Mouse (Mus musculus) MEL (cell line): ENCODE measurements at regions not wholly inside any gene's neighbourhood (a gene's known extent, or its start where the extent isn't known, plus 50 kb on each side); places are given as distances from the start of the nearest gene placed in this dataset.

Source experiments
- DNase-seq: peaks from one replicate; pipeline ENCODE4 v3.0.0; 2011; ENCODE audit warnings: low read depth, low spot score
- H3K27ac ChIP-seq: 2 replicates; pipeline ENCODE4 v1.5.1; 2012; ENCODE audit warnings: low read depth, mild to moderate bottlenecking, control low read depth, low read length, moderate library complexity; ENCODE audit not compliant: control insufficient read depth
- H3K27me3 ChIP-seq, 2 experiments: fragments of 150-350 bp in 1 of 2; sonication (generic) in 1 of 2; 2 replicates each; pipeline ENCODE4 v1.6.1; 2012; ENCODE audit warnings: low read length in 2 of 2, mild to moderate bottlenecking in 2 of 2, improper control_type of control experiment in 1 of 2, moderate library complexity in 1 of 2; ENCODE audit not compliant: insufficient read depth in 2 of 2, control insufficient read depth in 1 of 2
- H3K36me3 ChIP-seq, 2 experiments: 2 replicates each; pipeline ENCODE4 v1.6.1; 2012 to 2014; ENCODE audit warnings: low read length in 2 of 2, improper control_type of control experiment in 1 of 2, inconsistent platforms in 1 of 2, mild to moderate bottlenecking in 1 of 2; ENCODE audit not compliant: insufficient read depth in 2 of 2, control insufficient read depth in 1 of 2
- H3K4me1 ChIP-seq, 2 experiments: fragments of 150-350 bp in 1 of 2; sonication (generic) in 1 of 2; 2 replicates each; pipeline ENCODE4 v1.6.1; 2012; ENCODE audit warnings: low read length in 2 of 2, improper control_type of control experiment in 1 of 2, mild to moderate bottlenecking in 1 of 2; ENCODE audit not compliant: insufficient read depth in 2 of 2, control insufficient read depth in 1 of 2
- H3K4me3 ChIP-seq, 2 experiments: fragments of 150-350 bp in 1 of 2; sonication (generic) in 1 of 2; 2 replicates each; pipeline ENCODE4 v1.5.1; 2012; ENCODE audit warnings: low read depth in 2 of 2, low read length in 2 of 2, mild to moderate bottlenecking in 2 of 2, moderate library complexity in 2 of 2, control low read depth in 1 of 2, improper control_type of control experiment in 1 of 2; ENCODE audit not compliant: control insufficient read depth in 1 of 2, insufficient read depth in 1 of 2
- H3K79me2 ChIP-seq: 2 replicates; pipeline ENCODE4 v1.6.1; 2012; ENCODE audit warnings: mild to moderate bottlenecking, low read length, moderate library complexity; ENCODE audit not compliant: control insufficient read depth, poor library complexity, insufficient read depth
- H3K9ac ChIP-seq: 2 replicates; pipeline ENCODE4 v1.6.1; 2012; ENCODE audit warnings: low read depth, mild to moderate bottlenecking, control low read depth, low read length, moderate library complexity; ENCODE audit not compliant: control insufficient read depth, poor library complexity, severe bottlenecking
- H3K9me3 ChIP-seq: fragments of 150-350 bp; sonication (generic); replicated peaks from 2 replicates; pipeline ENCODE4 v1.6.1; 2012; ENCODE audit warnings: mild to moderate bottlenecking, low read length, improper control_type of control experiment, moderate library complexity; ENCODE audit not compliant: insufficient read depth
- CHD2 ChIP-seq: IDR thresholded peaks from 2 replicates; pipeline ENCODE4 v1.6.1; 2011; ENCODE audit warnings: low read length, improper control_type of control experiment
- E2F4 ChIP-seq: IDR thresholded peaks from 2 replicates; pipeline ENCODE4 v1.6.1; 2011; ENCODE audit warnings: low read depth, low read length, improper control_type of control experiment, borderline replicate concordance
- ETS1 ChIP-seq: IDR thresholded peaks from 2 replicates; pipeline ENCODE4 v1.6.1; 2012; ENCODE audit warnings: low read depth, mild to moderate bottlenecking, inconsistent platforms, low read length, improper control_type of control experiment, moderate library complexity
- GABPA ChIP-seq: IDR thresholded peaks from 2 replicates; pipeline ENCODE4 v1.6.1; 2012; ENCODE audit warnings: low read depth, mild to moderate bottlenecking, inconsistent platforms, low read length, improper control_type of control experiment, moderate library complexity
- JUND ChIP-seq: IDR thresholded peaks from 2 replicates; pipeline ENCODE4 v1.6.1; 2011; ENCODE audit warnings: low read depth, mild to moderate bottlenecking, improper control_type of control experiment, low read length
- MAFK ChIP-seq: IDR thresholded peaks from 2 replicates; pipeline ENCODE4 v1.6.1; 2011; ENCODE audit warnings: low read depth, mild to moderate bottlenecking, low read length, improper control_type of control experiment, borderline replicate concordance
- MAX ChIP-seq: IDR thresholded peaks from 2 replicates; pipeline ENCODE4 v1.6.1; 2011; ENCODE audit warnings: low read length, improper control_type of control experiment
- MEF2A ChIP-seq: IDR thresholded peaks from 2 replicates; pipeline ENCODE4 v1.6.1; 2014; ENCODE audit warnings: low read depth, mild to moderate bottlenecking, inconsistent platforms, low read length, improper control_type of control experiment; ENCODE audit not compliant: poor library complexity, insufficient replicate concordance, severe bottlenecking; ENCODE audit errors: extremely low read depth
- MYC ChIP-seq: IDR thresholded peaks from 2 replicates; pipeline ENCODE4 v1.6.1; 2011; ENCODE audit warnings: low read depth, mild to moderate bottlenecking, low read length, improper control_type of control experiment, moderate library complexity
- NELFE ChIP-seq: IDR thresholded peaks from 2 replicates; pipeline ENCODE4 v1.6.1; 2011; ENCODE audit warnings: low read depth, low read length, improper control_type of control experiment
- NRF1 ChIP-seq: IDR thresholded peaks from 2 replicates; pipeline ENCODE4 v1.6.1; 2014; ENCODE audit warnings: low read depth, mild to moderate bottlenecking, inconsistent platforms, low read length, improper control_type of control experiment, moderate library complexity; ENCODE audit not compliant: poor library complexity, insufficient read depth, severe bottlenecking
- RAD21 ChIP-seq: IDR thresholded peaks from 2 replicates; pipeline ENCODE4 v1.6.1; 2011; ENCODE audit warnings: mild to moderate bottlenecking, low read depth, low read length, improper control_type of control experiment
- SMC3 ChIP-seq: IDR thresholded peaks from 2 replicates; pipeline ENCODE4 v1.6.1; 2011; ENCODE audit warnings: low read depth, low read length, improper control_type of control experiment
- TCF12 ChIP-seq: IDR thresholded peaks from 2 replicates; pipeline ENCODE4 v1.6.1; 2014; ENCODE audit warnings: low read depth, mild to moderate bottlenecking, inconsistent platforms, low read length, improper control_type of control experiment, moderate library complexity
- UBTF ChIP-seq: IDR thresholded peaks from 2 replicates; pipeline ENCODE4 v1.6.1; 2012; ENCODE audit warnings: low read depth, mild to moderate bottlenecking, inconsistent platforms, low read length, improper control_type of control experiment, moderate library complexity, borderline replicate concordance; ENCODE audit not compliant: insufficient read depth
- ZC3H11A ChIP-seq: IDR thresholded peaks from 2 replicates; pipeline ENCODE4 v1.6.1; 2012; ENCODE audit warnings: low read depth, mild to moderate bottlenecking, inconsistent platforms, low read length, improper control_type of control experiment
- ZKSCAN1 ChIP-seq: IDR thresholded peaks from 2 replicates; pipeline ENCODE4 v1.6.1; 2012; ENCODE audit warnings: low read depth, mild to moderate bottlenecking, inconsistent platforms, low read length, improper control_type of control experiment, moderate library complexity

- Histone ChIP-seq H3K9ac (no peak overlapping the region), H3K79me2 (no peaks in the 10 kb centered on the region), H3K36me3 (no peaks in the 10 kb centered on the region), H3K4me3 (no peak overlapping the region), H3K27me3 (no peaks in the 10 kb centered on the region), H3K27ac (no peak overlapping the region), H3K4me1 (no peaks in the 10 kb centered on the region), H3K9me3 (no peaks in the 10 kb centered on the region)
- TF ChIP-seq TCF12 (no peak), ZKSCAN1 (no peak), E2F4 (no peak), MEF2A (no peak), SMC3 (no peak), NRF1 (no peak), ZC3H11A (no peak)
- DNase-seq = no peak
These were observed 433.2 kb downstream of the Epha4 start for GRCm38 (mm10) chr1:77081660-77082059.

GRCm38 (mm10) chr1:77082410-77082809 is 432.5 kb downstream of the Epha4 start:
- Histone ChIP-seq H3K79me2 (no peaks in the 10 kb centered on the region), H3K9ac (no peak overlapping the region), H3K27me3 (no peaks in the 10 kb centered on the region), H3K4me1 (no peaks in the 10 kb centered on the region), H3K9me3 (no peaks in the 10 kb centered on the region), H3K4me3 (no peak overlapping the region), H3K27ac (no peak overlapping the region), H3K36me3 (no peaks in the 10 kb centered on the region)
- TF ChIP-seq ZKSCAN1 = no peak
- TF ChIP-seq MAX = no peak
- no peak for TF ChIP-seq CHD2
- no peak for TF ChIP-seq JUND
- TF ChIP-seq UBTF = no peak
- TF ChIP-seq ETS1 = no peak
- DNase-seq = no peak

- no peaks in the 10 kb centered on the region for H3K27me3 ChIP-seq
- H3K9ac ChIP-seq = no peak overlapping the region
- TF ChIP-seq MYC (no peak), RAD21 (no peak), CHD2 (no peak), JUND (no peak), MAFK (no peak), GABPA (no peak), NELFE (no peak)
- H3K27ac ChIP-seq = no peak overlapping the region
- H3K4me1 ChIP-seq = no peaks in the 10 kb centered on the region
- no peak for DNase-seq
- H3K79me2 ChIP-seq = no peaks in the 10 kb centered on the region
- H3K4me3 ChIP-seq = no peak overlapping the region
- no peaks in the 10 kb centered on the region for H3K9me3 ChIP-seq
- no peaks in the 10 kb centered on the region for H3K36me3 ChIP-seq
These were observed 421.3 kb downstream of the Epha4 start for GRCm38 (mm10) chr1:77093551-77093950.
